Mouse (Mus musculus) neural tube, embryonic 14.5 days (tissue): ENCODE data around the gene Aig1. TPM values are rescaled to one million over a fixed set of nuclear protein-coding genes. Genes with fewer than 3 reads are reported as not detected.

ENCODE experiments used
- ATAC-seq: fragments of 200-750 bp; cut with Nextera tagmentation; 2 replicates; pipeline ENCODE4 v1.8.0; 2017; ENCODE audit warnings: low read depth, mild to moderate bottlenecking, moderate TSS enrichment, moderate library complexity
- H3K27ac ChIP-seq: fragments of 300-500 bp; sonication (generic); 2 replicates; pipeline ENCODE4 v1.5.1; 2014; ENCODE audit warnings: low read depth, mild to moderate bottlenecking, control low read depth, low read length, moderate library complexity, mixed read lengths
- H3K27me3 ChIP-seq: fragments of 300-500 bp; sonication (generic); 2 replicates; pipeline ENCODE4 v1.6.1; 2014; ENCODE audit warnings: low read length; ENCODE audit not compliant: control insufficient read depth, insufficient read depth
- H3K36me3 ChIP-seq: fragments of 300-500 bp; sonication (generic); 2 replicates; pipeline ENCODE4 v1.6.1; 2014; ENCODE audit warnings: low read length, mixed read lengths; ENCODE audit not compliant: control insufficient read depth, insufficient read depth
- H3K4me1 ChIP-seq: fragments of 300-500 bp; sonication (generic); 2 replicates; pipeline ENCODE4 v1.6.1; 2014; ENCODE audit warnings: low read length; ENCODE audit not compliant: control insufficient read depth, insufficient read depth
- H3K4me2 ChIP-seq: fragments of 300-500 bp; sonication (generic); 2 replicates; pipeline ENCODE4 v1.6.1; 2014; ENCODE audit warnings: mild to moderate bottlenecking, low read depth, low read length, control low read depth
- H3K4me3 ChIP-seq: fragments of 300-500 bp; sonication (generic); 2 replicates; pipeline ENCODE4 v1.5.1; 2014; ENCODE audit warnings: low read depth, low read length, control low read depth, mixed read lengths
- H3K9ac ChIP-seq: fragments of 300-500 bp; sonication (generic); replicated peaks from 2 replicates; pipeline ENCODE4 v1.6.1; 2014; ENCODE audit warnings: low read depth, mild to moderate bottlenecking, control low read depth, low read length, mixed read lengths
- H3K9me3 ChIP-seq: fragments of 300-500 bp; sonication (generic); 2 replicates; pipeline ENCODE4 v1.6.1; 2016; ENCODE audit warnings: low read length; ENCODE audit not compliant: control insufficient read depth
- WGBS: fragments of 180-500 bp; shearing (Covaris S2); extraction: QIAGEN DNeasy Blood & Tissue Kit; methylation state at CpG from one replicate; pipeline ENCODE4 v1.1.7; 2014; 5-methylcytosine and 5-hydroxymethylcytosine counted together
- polyA plus RNA-seq: library from polyadenylated mRNA; unstranded; fragments of >200 nt; fragmentation: Nextera tagmentation; extraction: Ambion mirVana; gene quantifications from 2 replicates; pipeline ENCODE4 v1.2.1, GENCODE M21; 2014

The Aig1 gene
- polyA plus RNA-seq, 1 experiment from 2014 or later = 124 TPM

- Histone ChIP-seq H3K4me2 (no peak overlapping the region), H3K27ac (no peak overlapping the region), H3K9me3 (no peaks in the 10 kb centered on the region), H3K4me3 (no peak overlapping the region), H3K4me1 (no peaks in the 10 kb centered on the region), H3K27me3 (no peaks in the 10 kb centered on the region), H3K9ac (no peak overlapping the region), H3K36me3 (no peaks in the 10 kb centered on the region)
- 69% methylated on average over 6 of the region's 6 CpGs for WGBS
- ATAC-seq = no peak
Observed at GRCm38 (mm10) chr10:13727676-13728075, 141.1 kb downstream of the Aig1 start.

DNA sequence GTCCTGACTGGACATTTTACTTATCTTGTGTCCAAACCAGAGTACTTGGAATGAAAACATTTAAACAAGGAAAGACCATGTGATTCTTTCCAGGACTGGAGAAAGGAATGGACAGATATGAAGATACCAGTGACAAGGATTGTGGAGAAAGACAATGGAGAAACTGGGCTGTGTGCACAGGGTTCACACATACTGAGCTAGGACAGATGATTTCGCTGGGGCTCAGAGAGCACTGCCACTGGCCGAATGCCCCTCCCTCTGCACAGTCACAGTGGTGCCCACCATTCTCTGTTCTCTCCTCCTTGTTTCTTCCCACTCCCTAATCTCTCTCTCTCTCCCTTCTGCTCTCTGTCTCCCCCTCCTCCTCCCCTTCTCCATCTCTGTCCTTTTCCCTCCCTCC is 142.6 kb downstream of the Aig1 start:
- WGBS = 84% methylated on average over 2 of the region's 2 CpGs
- no peak for ATAC-seq
- H3K27ac ChIP-seq = no peak overlapping the region

GRCm38 (mm10) chr10:13725276-13725675 is 143.5 kb downstream of the Aig1 start:
- H3K9me3 ChIP-seq = no peaks in the 10 kb centered on the region
- H3K27me3 ChIP-seq = no peaks in the 10 kb centered on the region
- H3K4me2 ChIP-seq = no peak overlapping the region
- H3K9ac ChIP-seq = no peak overlapping the region
- WGBS = 93% methylated on average over 3 of the region's 3 CpGs
- H3K4me3 ChIP-seq = no peak overlapping the region
- no peak overlapping the region for H3K27ac ChIP-seq
- no peaks in the 10 kb centered on the region for H3K4me1 ChIP-seq
- H3K36me3 ChIP-seq = no peaks in the 10 kb centered on the region
- no peak for ATAC-seq

More for the DNA sequence above, 142.6 kb downstream of the Aig1 start:
- Histone ChIP-seq H3K9me3 (no peaks in the 10 kb centered on the region), H3K4me3 (no peak overlapping the region), H3K27me3 (no peaks in the 10 kb centered on the region), H3K36me3 (no peaks in the 10 kb centered on the region), H3K4me2 (no peak overlapping the region), H3K4me1 (no peaks in the 10 kb centered on the region), H3K9ac (no peak overlapping the region)

DNA sequence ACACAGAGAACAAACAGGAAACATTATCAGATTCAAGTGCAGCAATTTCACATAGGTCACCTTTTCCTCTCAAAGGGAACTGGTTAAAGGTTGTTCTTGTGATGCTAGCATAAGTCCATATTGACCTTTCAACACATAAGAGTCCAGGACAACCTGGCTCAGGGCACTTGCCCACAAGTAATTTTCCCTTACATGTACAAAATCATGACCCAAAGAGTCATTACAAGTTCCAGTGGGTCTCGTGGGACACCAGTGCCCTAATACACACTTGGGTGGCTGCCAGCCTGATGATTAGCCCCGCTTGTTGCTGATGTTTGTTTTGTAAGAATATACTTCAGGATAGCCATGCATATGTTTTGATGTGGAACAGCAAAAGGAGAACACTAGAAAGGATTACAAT is 152.6 kb downstream of the Aig1 start:
- no peaks in the 10 kb centered on the region for H3K27me3 ChIP-seq
- H3K36me3 ChIP-seq = no peaks in the 10 kb centered on the region
- no peaks in the 10 kb centered on the region for H3K9me3 ChIP-seq
- no peak overlapping the region for H3K4me3 ChIP-seq
- H3K4me1 ChIP-seq = peaks cover 7% of the 10 kb centered on the region; the same call in 1 of the 2 replicates
- no peak overlapping the region for H3K27ac ChIP-seq
- no peak for ATAC-seq
- 47% methylated on average over 2 of the region's 2 CpGs for WGBS
- H3K9ac ChIP-seq = no peak overlapping the region
- H3K4me2 ChIP-seq = no peak overlapping the region

- Histone ChIP-seq H3K36me3 (no peaks in the 10 kb centered on the region), H3K4me2 (no peak overlapping the region), H3K27me3 (no peaks in the 10 kb centered on the region), H3K27ac (no peak overlapping the region), H3K9me3 (no peaks in the 10 kb centered on the region), H3K9ac (no peak overlapping the region), H3K4me3 (no peak overlapping the region), H3K4me1 (peaks cover 7% of the 10 kb centered on the region; the same call in 1 of the 2 replicates)
- no peak for ATAC-seq
- WGBS = 87% methylated on average over 6 of the region's 6 CpGs
Observed at GRCm38 (mm10) chr10:13715584-13715983, 153.2 kb downstream of the Aig1 start.

GRCm38 (mm10) chr10:13714920-13715293 is 153.9 kb downstream of the Aig1 start:
- Histone ChIP-seq H3K4me2 (no peak overlapping the region; the same call in 1 of the 2 replicates), H3K9me3 (no peaks in the 10 kb centered on the region), H3K9ac (no peak overlapping the region), H3K4me1 (peaks cover 7% of the 10 kb centered on the region; the same call in 1 of the 2 replicates), H3K27me3 (no peaks in the 10 kb centered on the region), H3K4me3 (no peak overlapping the region), H3K27ac (peak overlapping the region; percentile 67), H3K36me3 (no peaks in the 10 kb centered on the region)
- WGBS = 23% methylated on average over 7 of the region's 7 CpGs
- ATAC-seq = peak; percentile 28; the same call in 1 of the 2 replicates

- Histone ChIP-seq H3K9ac (no peak overlapping the region), H3K9me3 (no peaks in the 10 kb centered on the region), H3K4me1 (peaks cover 7% of the 10 kb centered on the region; the same call in 1 of the 2 replicates), H3K4me2 (no peak overlapping the region; the same call in 1 of the 2 replicates), H3K4me3 (no peak overlapping the region), H3K36me3 (no peaks in the 10 kb centered on the region), H3K27me3 (no peaks in the 10 kb centered on the region), H3K27ac (peak overlapping the region; percentile 67)
- peak; percentile 91 for ATAC-seq
- WGBS = 6% methylated on average over 9 of the region's 9 CpGs
Observed at GRCm38 (mm10) chr10:13714199-13714919, 154.4 kb downstream of the Aig1 start.

DNA sequence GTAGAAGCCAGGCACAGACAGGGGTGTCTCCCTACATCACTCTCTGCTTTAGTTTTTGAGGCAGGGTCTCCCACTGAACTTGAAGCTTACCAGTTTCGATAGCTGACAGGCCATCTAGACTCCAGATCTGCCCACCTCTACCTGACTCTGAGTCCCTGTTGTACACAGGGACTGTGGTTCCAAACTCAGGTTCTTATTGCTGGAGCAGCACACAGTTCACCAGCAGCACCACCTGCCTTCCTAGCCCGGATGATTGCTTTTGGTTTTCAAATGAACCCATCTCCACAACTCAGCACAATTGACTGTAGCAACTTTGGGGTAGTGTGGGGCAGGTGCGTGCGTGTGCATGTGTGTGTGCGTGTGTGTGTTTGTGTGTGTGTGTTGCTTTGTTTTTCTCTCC is 155.1 kb downstream of the Aig1 start:
- Histone ChIP-seq H3K36me3 (no peaks in the 10 kb centered on the region), H3K4me1 (peaks cover 7% of the 10 kb centered on the region; the same call in 1 of the 2 replicates), H3K4me3 (no peak overlapping the region), H3K27me3 (no peaks in the 10 kb centered on the region), H3K4me2 (no peak overlapping the region), H3K27ac (peak overlapping the region; percentile 30; the same call in 1 of the 2 replicates), H3K9me3 (no peaks in the 10 kb centered on the region), H3K9ac (no peak overlapping the region)
- no peak for ATAC-seq
- WGBS = 64% methylated on average over 5 of the region's 5 CpGs

DNA sequence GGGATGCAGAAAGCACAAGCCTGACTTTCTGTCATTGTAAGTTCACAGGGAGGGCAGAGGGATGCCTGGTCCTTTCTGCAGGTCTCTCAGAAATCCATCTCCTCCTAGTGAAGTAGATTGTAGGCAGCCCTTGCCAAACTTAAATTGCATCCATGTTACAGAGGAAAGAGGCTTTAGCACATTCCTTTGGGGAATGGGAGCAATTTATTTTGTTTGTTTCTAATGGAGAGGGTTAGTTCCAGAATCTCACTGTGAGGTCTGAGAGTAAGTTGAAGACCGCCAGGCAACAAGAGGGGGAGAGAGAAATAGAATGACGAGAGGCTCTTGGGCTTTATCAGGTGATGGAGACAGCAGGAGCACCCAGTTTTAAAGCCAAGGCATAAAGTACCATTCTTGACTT is 155.7 kb downstream of the Aig1 start:
- H3K4me1 ChIP-seq = peaks cover 7% of the 10 kb centered on the region; the same call in 1 of the 2 replicates
- no peak overlapping the region for H3K27ac ChIP-seq
- no peaks in the 10 kb centered on the region for H3K9me3 ChIP-seq
- H3K4me3 ChIP-seq = no peak overlapping the region
- no peaks in the 10 kb centered on the region for H3K27me3 ChIP-seq
- WGBS = 52% methylated on average over 2 of the region's 2 CpGs
- H3K36me3 ChIP-seq = no peaks in the 10 kb centered on the region
- H3K4me2 ChIP-seq = no peak overlapping the region
- no peak for ATAC-seq
- H3K9ac ChIP-seq = no peak overlapping the region
